Mouse (Mus musculus): ENCODE results near the gene Mgat1. TPM values are rescaled to one million over a fixed set of nuclear protein-coding genes. Genes with fewer than 3 reads are reported as not detected.

Mgat1 gene
- polyA plus RNA-seq, 1 experiment = 89.8 TPM

DNA sequence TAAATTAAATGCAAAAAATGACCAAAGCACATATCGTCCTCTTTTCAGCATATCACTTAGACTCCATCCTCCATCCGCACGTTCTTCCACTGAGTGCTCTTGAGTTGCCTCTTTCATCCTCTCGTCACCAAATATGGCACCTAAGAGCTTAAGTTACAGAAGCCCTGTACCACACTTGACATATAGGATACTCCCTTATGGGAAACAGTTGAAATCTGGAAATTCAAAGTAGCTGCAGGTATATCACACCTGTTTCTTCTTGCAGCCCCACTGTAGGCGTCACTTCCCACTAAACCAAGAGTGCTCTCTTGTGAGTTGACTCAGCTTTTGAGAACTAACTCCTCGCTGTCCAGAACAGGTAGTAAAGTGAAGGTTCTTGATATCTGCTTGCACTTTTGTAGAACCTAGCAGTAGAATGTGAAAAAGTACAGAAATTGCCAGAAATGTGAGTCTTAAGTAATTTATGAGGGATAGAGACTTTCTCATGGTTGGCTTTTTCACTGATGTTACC lies 38.9 kb upstream of the Mgat1 start:
- TF ChIP-seq POLR2A (IDR thresholded peaks at IDR 0.05; ENCODE audit: borderline replicate concordance, low read depth, low read length) (no peak), CTCF (IDR thresholded peaks at IDR 0.05; ENCODE audit: low read depth, low read length) (no peak)
- Histone ChIP-seq H3K27ac (ENCODE audit: insufficient read depth, low read depth, low read length) (no peak overlapping the region), H3K4me1 (ENCODE audit: control insufficient read depth, insufficient read depth, low read length) (peaks cover 24% of the 10 kb centered on the region), H3K4me3 (ENCODE audit: insufficient read depth, low read length) (peak overlapping the region; percentile 26; the same call in 1 of the 2 replicates)

DNA sequence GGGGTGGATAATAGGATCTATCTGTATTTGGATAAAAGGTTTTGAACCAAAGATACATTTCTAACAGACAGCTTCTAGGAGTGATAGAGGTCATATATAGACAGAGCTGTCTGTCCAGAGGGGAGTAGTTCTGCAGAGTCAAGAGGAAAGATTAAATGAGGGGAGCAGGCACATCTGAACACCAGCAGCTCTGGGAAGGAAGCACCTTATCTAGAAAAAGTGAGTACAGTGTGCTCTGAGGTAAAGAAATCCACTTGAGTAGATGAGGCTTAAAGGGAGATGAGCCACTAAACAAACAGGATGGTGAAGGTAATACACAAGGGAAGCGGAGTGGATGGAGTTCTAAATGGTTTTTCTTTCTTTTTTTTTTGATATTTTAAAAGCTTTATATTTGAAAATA lies 36.5 kb upstream of the Mgat1 start:
- TF ChIP-seq CTCF (IDR thresholded peaks at IDR 0.05; ENCODE audit: low read depth, low read length) (no peak), POLR2A (IDR thresholded peaks at IDR 0.05; ENCODE audit: borderline replicate concordance, low read depth, low read length) (no peak)
- Histone ChIP-seq H3K4me3 (ENCODE audit: insufficient read depth, low read length) (no peak overlapping the region), H3K27ac (ENCODE audit: insufficient read depth, low read depth, low read length) (no peak overlapping the region), H3K4me1 (ENCODE audit: control insufficient read depth, insufficient read depth, low read length) (peaks cover 22% of the 10 kb centered on the region)

DNA sequence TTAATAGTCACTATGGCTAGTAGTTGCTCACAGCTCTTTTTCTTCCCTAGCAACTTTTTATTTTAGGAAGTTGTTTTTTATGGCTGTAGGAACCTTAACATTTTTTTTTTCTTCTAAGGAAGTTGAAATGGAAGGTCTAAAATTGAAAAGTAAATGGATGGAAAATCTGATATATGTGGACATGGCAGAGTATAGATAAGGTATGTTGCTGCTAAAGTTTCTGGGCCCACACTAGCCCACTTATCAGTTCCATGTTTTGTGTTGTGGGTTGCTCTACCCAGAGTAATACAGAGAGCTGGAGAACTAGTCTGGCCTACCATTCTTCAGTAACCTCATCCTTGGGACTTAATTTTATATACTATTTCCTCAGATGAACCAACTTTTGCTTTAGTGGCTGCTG lies 31.4 kb upstream of the Mgat1 start:
- peak overlapping the region; percentile 45; the same call in 1 of the 2 replicates for H3K27ac ChIP-seq (ENCODE audit: insufficient read depth, low read depth, low read length)
- H3K4me3 ChIP-seq (ENCODE audit: insufficient read depth, low read length) = no peak overlapping the region
- H3K4me1 ChIP-seq (ENCODE audit: control insufficient read depth, insufficient read depth, low read length) = peaks cover 20% of the 10 kb centered on the region
- no peak for TF ChIP-seq POLR2A (IDR thresholded peaks at IDR 0.05; ENCODE audit: borderline replicate concordance, low read depth, low read length)
- TF ChIP-seq CTCF (IDR thresholded peaks at IDR 0.05; ENCODE audit: low read depth, low read length) = no peak

DNA sequence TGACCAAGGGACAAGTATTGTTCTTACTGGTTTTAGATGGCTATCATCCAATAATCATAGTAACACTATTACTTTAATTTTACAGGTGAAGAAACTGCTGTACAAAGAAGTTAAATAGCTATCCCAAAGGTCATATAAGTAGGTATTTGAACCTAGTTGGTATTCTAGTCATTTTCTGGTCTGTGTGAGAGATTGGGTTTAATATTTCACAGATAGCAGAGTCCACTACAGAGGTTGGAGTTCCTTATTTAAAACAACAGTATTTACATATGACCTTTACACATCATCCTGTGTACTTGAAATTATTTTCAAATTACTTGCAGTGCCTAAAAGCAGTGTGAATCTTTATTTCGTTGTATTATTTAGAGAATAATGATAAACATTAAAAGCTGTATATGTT lies 30.5 kb upstream of the Mgat1 start:
- Histone ChIP-seq H3K4me1 (ENCODE audit: control insufficient read depth, insufficient read depth, low read length) (peaks cover 16% of the 10 kb centered on the region), H3K27ac (ENCODE audit: insufficient read depth, low read depth, low read length) (no peak overlapping the region), H3K4me3 (ENCODE audit: insufficient read depth, low read length) (no peak overlapping the region)
- TF ChIP-seq CTCF (IDR thresholded peaks at IDR 0.05; ENCODE audit: low read depth, low read length) (no peak), POLR2A (IDR thresholded peaks at IDR 0.05; ENCODE audit: borderline replicate concordance, low read depth, low read length) (no peak)

DNA sequence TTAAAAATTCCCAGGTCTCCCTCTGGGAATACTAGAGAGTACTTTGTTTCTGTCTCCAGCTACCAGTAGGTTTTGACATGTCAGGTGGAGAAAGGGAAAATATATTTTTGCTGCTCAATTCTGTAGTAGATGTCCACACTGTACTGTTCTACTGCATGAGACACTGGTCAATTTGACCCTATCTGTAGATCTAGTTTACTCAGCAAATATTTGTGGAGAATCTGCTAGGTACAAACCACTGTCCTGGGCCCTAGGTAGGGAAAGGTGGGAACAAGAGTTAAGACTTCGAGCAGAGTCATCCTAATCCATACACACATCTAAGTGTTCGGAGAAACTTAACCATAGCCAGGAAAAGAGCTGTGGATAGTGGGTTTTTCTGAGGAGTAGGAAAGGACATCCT lies 24.7 kb upstream of the Mgat1 start:
- no peak overlapping the region for H3K4me3 ChIP-seq (ENCODE audit: insufficient read depth, low read length)

DNA sequence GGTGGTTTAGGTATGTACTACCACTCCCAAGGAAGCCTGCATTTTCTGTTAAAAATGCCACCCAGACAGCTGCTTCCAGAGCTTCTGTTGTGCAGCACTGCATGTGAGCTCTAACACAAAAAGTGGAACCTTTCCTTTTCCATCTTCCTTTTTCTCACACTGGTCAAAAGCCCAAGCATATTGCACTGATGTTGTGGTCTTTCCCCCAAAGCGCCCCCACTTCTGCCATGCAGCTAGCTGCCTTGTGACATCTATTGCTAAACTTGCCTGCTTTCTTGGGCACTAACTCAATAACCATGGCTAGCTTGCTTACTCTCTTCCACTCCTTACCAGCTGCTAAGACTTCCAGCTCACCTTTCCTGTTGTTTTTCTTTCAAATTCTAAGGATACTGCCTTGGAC lies 19.5 kb upstream of the Mgat1 start:
- Histone ChIP-seq H3K27ac (ENCODE audit: insufficient read depth, low read depth, low read length) (no peak overlapping the region; the same call in 1 of the 2 replicates), H3K4me3 (ENCODE audit: insufficient read depth, low read length) (no peak overlapping the region), H3K4me1 (ENCODE audit: control insufficient read depth, insufficient read depth, low read length) (peaks cover 10% of the 10 kb centered on the region)
- no peak for TF ChIP-seq POLR2A (IDR thresholded peaks at IDR 0.05; ENCODE audit: borderline replicate concordance, low read depth, low read length)
- no peak for TF ChIP-seq CTCF (IDR thresholded peaks at IDR 0.05; ENCODE audit: low read depth, low read length)

More for the DNA sequence above, 24.7 kb upstream of the Mgat1 start:
- H3K27ac ChIP-seq (ENCODE audit: insufficient read depth, low read depth, low read length) = no peak overlapping the region
- peaks cover 7% of the 10 kb centered on the region for H3K4me1 ChIP-seq (ENCODE audit: control insufficient read depth, insufficient read depth, low read length)
- TF ChIP-seq CTCF (IDR thresholded peaks at IDR 0.05; ENCODE audit: low read depth, low read length) = no peak
- TF ChIP-seq POLR2A (IDR thresholded peaks at IDR 0.05; ENCODE audit: borderline replicate concordance, low read depth, low read length) = no peak

DNA sequence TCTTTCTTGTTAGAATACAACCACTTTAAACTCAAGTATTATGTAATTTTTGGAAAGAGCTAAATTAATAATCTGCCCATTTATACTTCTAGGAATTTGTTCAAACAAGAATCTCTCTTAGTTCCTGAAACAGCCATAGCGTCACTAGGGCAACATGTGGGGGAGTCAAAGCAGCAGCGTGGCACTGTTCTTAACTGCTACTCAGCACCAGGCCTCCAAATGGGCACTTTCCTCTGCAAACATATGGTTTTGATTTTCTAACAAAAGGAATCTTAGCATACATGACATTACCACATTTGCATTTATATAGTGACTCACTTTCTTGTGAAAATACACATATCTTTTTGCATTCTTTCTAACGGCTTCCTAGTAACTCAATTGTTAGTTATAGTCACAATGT lies 11.2 kb upstream of the Mgat1 start:
- H3K4me3 ChIP-seq (ENCODE audit: insufficient read depth, low read length) = no peak overlapping the region
- H3K27ac ChIP-seq (ENCODE audit: insufficient read depth, low read depth, low read length) = no peak overlapping the region

DNA sequence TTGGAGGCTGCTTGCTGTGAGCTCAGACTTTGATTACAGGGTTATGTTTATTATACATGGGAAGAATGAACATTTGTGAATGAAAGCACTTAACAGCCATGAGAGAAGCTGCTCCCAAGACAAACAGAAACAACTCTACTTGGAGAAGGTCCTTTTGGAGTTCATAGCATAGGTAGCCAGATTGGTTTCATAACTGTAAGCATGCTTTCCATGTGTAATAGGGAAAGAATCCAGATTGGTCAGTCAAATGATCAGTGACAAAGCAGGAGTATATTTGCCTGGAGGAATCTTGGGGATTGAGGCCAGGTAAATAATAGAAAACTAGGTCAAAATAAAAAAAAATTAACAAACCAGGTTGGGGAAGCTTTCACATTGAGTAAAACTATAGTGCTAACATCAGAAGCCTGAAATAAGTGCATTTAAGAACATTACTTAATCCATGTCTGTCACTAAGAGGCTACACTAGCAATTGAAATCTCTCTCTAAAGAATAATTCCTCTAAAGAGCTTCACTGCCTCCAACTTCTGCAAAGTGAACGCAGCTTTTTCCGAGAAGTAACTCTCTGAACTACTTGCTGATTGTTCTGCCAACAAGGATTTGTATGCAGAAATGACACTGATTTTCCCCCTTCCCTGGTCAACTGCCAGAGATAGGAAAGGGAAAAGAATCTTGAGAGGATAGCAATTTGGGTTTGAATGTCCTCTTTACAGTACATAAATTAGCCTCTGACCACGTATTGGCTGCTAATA lies 8.4 kb upstream of the Mgat1 start:
- TF ChIP-seq CTCF (IDR thresholded peaks at IDR 0.05; ENCODE audit: low read depth, low read length) (no peak), POLR2A (IDR thresholded peaks at IDR 0.05; ENCODE audit: borderline replicate concordance, low read depth, low read length) (no peak)
- peaks cover 14% of the 10 kb centered on the region for H3K4me1 ChIP-seq (ENCODE audit: control insufficient read depth, insufficient read depth, low read length)
- H3K4me3 ChIP-seq (ENCODE audit: insufficient read depth, low read length) = no peak overlapping the region
- H3K27ac ChIP-seq (ENCODE audit: insufficient read depth, low read depth, low read length) = no peak overlapping the region

More for the DNA sequence above, 11.2 kb upstream of the Mgat1 start:
- H3K4me1 ChIP-seq (ENCODE audit: control insufficient read depth, insufficient read depth, low read length) = peaks cover 14% of the 10 kb centered on the region
- TF ChIP-seq CTCF (IDR thresholded peaks at IDR 0.05; ENCODE audit: low read depth, low read length) (no peak), POLR2A (IDR thresholded peaks at IDR 0.05; ENCODE audit: borderline replicate concordance, low read depth, low read length) (no peak)

DNA sequence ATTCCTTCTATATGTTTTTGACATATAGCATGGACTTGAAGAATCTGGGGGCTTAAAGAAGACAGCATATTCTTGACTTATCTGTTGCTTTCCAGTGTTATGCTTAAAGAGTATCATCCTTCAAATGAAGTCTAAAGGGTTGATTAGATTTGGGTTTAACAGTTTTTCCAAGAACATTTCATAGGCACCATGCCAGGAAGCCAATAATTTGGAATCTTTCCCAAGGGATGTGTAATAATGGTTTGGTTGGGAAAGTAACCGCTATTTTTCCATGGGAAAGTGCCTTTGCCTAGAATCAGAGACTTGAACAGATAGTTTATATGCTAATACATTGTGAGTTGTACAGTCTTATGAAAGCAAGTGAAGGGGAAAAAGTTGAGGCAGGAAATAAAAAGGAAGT lies 7.1 kb upstream of the Mgat1 start:
- H3K4me1 ChIP-seq (ENCODE audit: control insufficient read depth, insufficient read depth, low read length) = peaks cover 23% of the 10 kb centered on the region
- peak overlapping the region; percentile 74; the same call in 1 of the 2 replicates for H3K27ac ChIP-seq (ENCODE audit: insufficient read depth, low read depth, low read length)
- H3K4me3 ChIP-seq (ENCODE audit: insufficient read depth, low read length) = no peak overlapping the region
- TF ChIP-seq POLR2A (IDR thresholded peaks at IDR 0.05; ENCODE audit: borderline replicate concordance, low read depth, low read length) (no peak), CTCF (IDR thresholded peaks at IDR 0.05; ENCODE audit: low read depth, low read length) (no peak)

DNA sequence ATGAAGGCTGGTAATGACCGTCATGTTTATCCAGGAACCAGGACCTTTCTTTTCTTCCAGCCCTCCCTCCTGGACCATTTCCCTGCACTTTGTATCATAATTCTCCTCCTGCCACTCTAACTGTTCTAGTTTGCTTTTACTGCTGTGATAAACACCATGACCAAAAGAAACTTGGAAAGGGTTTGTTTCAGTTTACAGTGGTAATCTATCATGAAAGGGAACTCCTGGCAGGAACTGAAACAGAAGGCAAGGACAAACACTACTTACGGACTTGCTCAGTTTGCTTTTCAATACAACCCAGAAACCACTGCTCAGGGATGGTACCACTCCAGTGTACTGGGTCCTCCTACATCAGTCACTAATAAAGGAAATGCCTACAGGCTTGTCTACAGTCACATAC lies 6.5 kb upstream of the Mgat1 start:
- peaks cover 23% of the 10 kb centered on the region for H3K4me1 ChIP-seq (ENCODE audit: control insufficient read depth, insufficient read depth, low read length)
- no peak overlapping the region for H3K4me3 ChIP-seq (ENCODE audit: insufficient read depth, low read length)
- peak overlapping the region; percentile 74 for H3K27ac ChIP-seq (ENCODE audit: insufficient read depth, low read depth, low read length)
- no peak for TF ChIP-seq CTCF (IDR thresholded peaks at IDR 0.05; ENCODE audit: low read depth, low read length)
- no peak for TF ChIP-seq POLR2A (IDR thresholded peaks at IDR 0.05; ENCODE audit: borderline replicate concordance, low read depth, low read length)

Measured in bone marrow macrophage, adult 2 months (primary cell).